Mouse (Mus musculus) testis, adult 2 months (tissue): ENCODE results near the gene Prdm16.

Experiments used
- CTCF ChIP-seq: fragments of 200-500 bp; IDR thresholded peaks from 2 replicates; pipeline ENCODE4 v1.5.1; 2012; ENCODE audit warnings: low read depth, mild to moderate bottlenecking, inconsistent platforms, low read length, moderate library complexity; ENCODE audit not compliant: control insufficient read depth, insufficient read depth, insufficient replicate concordance
- POLR2A ChIP-seq: fragments of 200-500 bp; IDR thresholded peaks from 2 replicates; pipeline ENCODE4 v1.6.1; 2012; ENCODE audit warnings: low read depth, mild to moderate bottlenecking, inconsistent platforms, low read length, moderate library complexity; ENCODE audit not compliant: control insufficient read depth

DNA sequence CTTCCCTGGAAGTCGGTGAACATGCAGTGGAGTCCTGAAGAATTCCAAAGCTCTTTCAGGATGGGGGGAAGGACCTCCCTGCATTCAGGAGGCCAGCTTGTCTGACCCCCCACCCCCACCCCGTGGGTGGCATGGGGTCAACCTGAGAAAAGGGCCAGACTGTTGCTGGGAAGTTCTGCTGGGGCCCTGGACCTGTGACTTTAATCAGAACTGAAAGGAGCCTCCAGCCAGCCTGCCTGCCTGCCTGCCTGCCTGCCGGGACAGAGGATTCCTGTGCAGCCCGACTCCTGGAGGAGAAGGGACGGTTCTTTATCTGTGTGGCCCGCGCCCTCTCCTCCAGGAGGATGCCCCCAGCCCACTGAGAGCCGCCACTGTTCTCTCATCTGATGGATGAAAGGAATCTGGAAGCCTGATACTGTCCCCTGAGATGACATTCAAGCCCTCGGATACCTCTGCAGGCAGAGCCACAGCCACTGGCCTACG lies 214.2 kb downstream of the Prdm16 start:
- no peak for TF ChIP-seq CTCF
- TF ChIP-seq POLR2A: no peak
